Mouse (Mus musculus) E14TG2a.4 (cell line): ENCODE measurements around the gene 9230110F15Rik.

Experiments
- CTCF ChIP-seq: conservative IDR thresholded peaks from 2 replicates; pipeline ENCODE4 v1.5.1; 2014; ENCODE audit warnings: low read length
- NANOG ChIP-seq: IDR thresholded peaks from 2 replicates; pipeline ENCODE4 v1.6.1; 2014; ENCODE audit warnings: borderline replicate concordance, low read length, mixed read lengths
- POU5F1 ChIP-seq: IDR thresholded peaks from 2 replicates; pipeline ENCODE4 v1.6.1; 2014; ENCODE audit warnings: low read length, borderline replicate concordance

DNA sequence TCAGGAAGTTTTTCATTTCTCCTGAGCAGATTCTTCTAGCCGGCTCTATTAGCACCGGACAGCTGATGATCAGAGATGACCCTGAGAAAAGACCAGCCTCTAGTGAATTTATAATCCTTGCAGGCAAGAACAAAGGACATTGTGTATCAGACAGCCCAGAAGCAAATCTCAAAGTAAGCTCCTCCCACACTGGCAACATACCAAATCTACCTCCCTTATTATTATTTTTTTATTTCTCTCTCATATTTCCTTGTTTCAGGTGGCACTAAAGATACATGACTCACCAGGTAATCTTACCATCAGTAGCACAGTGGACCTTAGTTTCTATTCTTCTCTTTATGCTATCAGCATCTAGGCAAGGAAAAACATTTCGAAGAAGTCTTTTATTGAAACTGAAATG, 53.9 kb downstream of the 9230110F15Rik start, which contains the start of the genes Gm27235 and D730048I06Rik:
- TF ChIP-seq CTCF (no peak), NANOG (no peak), POU5F1 (no peak)
